Mouse (Mus musculus) stomach, embryonic 15.5 days (tissue): ENCODE measurements around the gene Efhc2. TPM values are rescaled to one million over a fixed set of nuclear protein-coding genes. Genes with fewer than 3 reads are reported as not detected.

ENCODE experiments used
- ATAC-seq: fragments of 200-750 bp; cut with Nextera tagmentation; 2 replicates; pipeline ENCODE4 v1.8.0; 2017; ENCODE audit warnings: low read depth, moderate number of reproducible peaks, moderate TSS enrichment; ENCODE audit not compliant: insufficient read depth, low FRiP score
- H3K27ac ChIP-seq: fragments of 300-500 bp; sonication (generic); 2 replicates; pipeline ENCODE4 v1.5.1; 2015; ENCODE audit warnings: mild to moderate bottlenecking, inconsistent platforms
- H3K27me3 ChIP-seq: fragments of 300-500 bp; sonication (generic); replicated peaks from 2 replicates; pipeline ENCODE4 v1.6.1; 2015; ENCODE audit warnings: inconsistent platforms
- H3K36me3 ChIP-seq: fragments of 300-500 bp; sonication (generic); 2 replicates; pipeline ENCODE4 v1.6.1; 2015; ENCODE audit warnings: inconsistent platforms
- H3K4me1 ChIP-seq: fragments of 300-500 bp; sonication (generic); 2 replicates; pipeline ENCODE4 v1.6.1; 2015; ENCODE audit warnings: inconsistent platforms
- H3K4me2 ChIP-seq: fragments of 300-500 bp; sonication (generic); 2 replicates; pipeline ENCODE4 v1.6.1; 2015; ENCODE audit warnings: mild to moderate bottlenecking, inconsistent platforms
- H3K4me3 ChIP-seq: fragments of 300-500 bp; sonication (generic); replicated peaks from 2 replicates; pipeline ENCODE4 v1.5.1; 2015; ENCODE audit warnings: inconsistent platforms
- H3K9ac ChIP-seq: fragments of 300-500 bp; sonication (generic); 2 replicates; pipeline ENCODE4 v1.6.1; 2015; ENCODE audit warnings: inconsistent platforms
- H3K9me3 ChIP-seq: fragments of 300-500 bp; sonication (generic); 2 replicates; pipeline ENCODE4 v1.6.1; 2016; ENCODE audit warnings: inconsistent platforms
- WGBS: fragments of 180-500 bp; shearing (Covaris S2); methylation state at CpG from one replicate; pipeline ENCODE4 v1.1.7; 2015; 5-methylcytosine and 5-hydroxymethylcytosine counted together
- polyA plus RNA-seq: library from polyadenylated mRNA; unstranded; fragments of >200 nt; fragmentation: Nextera tagmentation; extraction: Ambion mirVana; gene quantifications from 2 replicates; pipeline ENCODE4 v1.2.1, GENCODE M21; 2015

Gene Efhc2
- polyA plus RNA-seq: 0.30 and 0.37 TPM in 2 replicates

DNA sequence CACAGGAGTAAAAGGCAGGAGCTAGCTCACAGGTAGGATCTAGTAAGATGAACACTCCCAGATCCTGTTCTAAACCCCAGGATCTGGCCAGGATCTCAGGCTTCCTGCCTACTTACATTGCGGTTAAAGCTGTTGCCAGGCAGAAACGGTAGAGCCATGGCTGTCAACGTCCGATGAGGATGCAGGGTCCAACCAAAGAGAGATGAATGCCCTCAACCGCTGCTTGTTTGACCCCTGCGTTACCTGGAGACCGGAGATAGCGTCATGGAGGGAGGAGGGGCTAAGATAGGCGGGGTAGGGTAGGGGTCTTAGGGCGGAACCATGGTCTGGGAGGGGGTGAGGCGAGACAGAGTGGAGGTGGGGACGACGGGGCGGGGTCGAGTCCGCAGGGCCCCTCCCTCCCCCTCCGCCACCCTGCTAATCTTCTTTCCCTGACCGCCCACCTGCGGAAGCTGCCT is at the start of gene Efhc2:
Gene Efhc2, minus strand, starts transcription at position 243 of the 458 bp plus-strand sequence.
- WGBS: 20% methylated on average over 19 of the region's 19 CpGs
- Histone ChIP-seq H3K4me3 (peak within 1 kb of the TSS; percentile 31), H3K4me2 (peak within 1 kb of the TSS; percentile 52), H3K27me3 (no peaks in the 10 kb centered on the region), H3K27ac (no peak within 1 kb of the TSS), H3K36me3 (no peaks in the 10 kb centered on the region), H3K9me3 (no peaks in the 10 kb centered on the region), H3K4me1 (no peaks in the 10 kb centered on the region), H3K9ac (no peak within 1 kb of the TSS)
- no peak for ATAC-seq

- 56% methylated on average over 2 of the region's 2 CpGs for WGBS
- ATAC-seq: no peak
Measured at GRCm38 (mm10) chrX:17365114-17365513, 45.9 kb upstream of the Efhc2 start.

DNA sequence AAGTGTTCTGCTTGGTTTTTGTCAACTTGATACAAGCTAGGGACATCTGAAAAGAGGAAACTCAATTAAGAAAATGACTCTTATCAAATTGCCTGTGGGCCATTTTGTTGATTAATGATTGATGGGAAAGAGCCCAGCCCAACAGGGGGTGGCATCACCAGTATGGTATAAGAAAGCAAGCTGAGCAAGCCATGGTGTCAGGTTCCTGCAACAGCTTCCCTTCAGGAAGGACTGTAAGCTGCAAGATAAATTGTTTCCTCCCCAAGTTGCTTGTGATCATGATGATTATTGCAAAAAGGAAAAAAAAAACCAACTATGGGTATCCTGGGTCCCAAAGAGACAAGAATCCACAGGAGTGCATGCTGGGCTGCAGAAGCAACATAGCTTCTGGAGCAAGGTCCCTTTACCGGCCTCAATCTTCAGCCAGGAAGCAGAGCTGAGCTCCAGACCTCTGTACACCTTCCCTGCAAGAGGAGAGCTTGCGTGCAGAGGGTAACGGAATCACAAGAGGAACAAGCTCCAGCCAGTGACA is 18.8 kb downstream of the Efhc2 start:
- Histone ChIP-seq H3K9ac (no peak overlapping the region), H3K4me2 (no peak overlapping the region), H3K36me3 (no peaks in the 10 kb centered on the region), H3K4me1 (no peaks in the 10 kb centered on the region), H3K4me3 (no peak overlapping the region), H3K9me3 (no peaks in the 10 kb centered on the region), H3K27ac (no peak overlapping the region), H3K27me3 (no peaks in the 10 kb centered on the region)
- ATAC-seq: no peak
- WGBS: 75% methylated on average over 3 of the region's 3 CpGs

More at GRCm38 (mm10) chrX:17365114-17365513, 45.9 kb upstream of the Efhc2 start:
- no peaks in the 10 kb centered on the region for H3K9me3 ChIP-seq
- no peaks in the 10 kb centered on the region for H3K36me3 ChIP-seq
- H3K27me3 ChIP-seq: no peaks in the 10 kb centered on the region
- H3K27ac ChIP-seq: no peak overlapping the region
- H3K4me2 ChIP-seq: no peak overlapping the region
- H3K4me1 ChIP-seq: no peaks in the 10 kb centered on the region
- no peak overlapping the region for H3K9ac ChIP-seq
- H3K4me3 ChIP-seq: no peak overlapping the region

GRCm38 (mm10) chrX:17283899-17284298 is 35.3 kb downstream of the Efhc2 start:
- Histone ChIP-seq H3K9me3 (no peaks in the 10 kb centered on the region), H3K9ac (no peak overlapping the region), H3K4me2 (no peak overlapping the region), H3K4me1 (no peaks in the 10 kb centered on the region), H3K27ac (no peak overlapping the region), H3K4me3 (no peak overlapping the region), H3K27me3 (no peaks in the 10 kb centered on the region), H3K36me3 (no peaks in the 10 kb centered on the region)
- no peak for ATAC-seq
- 63% methylated on average over 2 of the region's 2 CpGs for WGBS

DNA sequence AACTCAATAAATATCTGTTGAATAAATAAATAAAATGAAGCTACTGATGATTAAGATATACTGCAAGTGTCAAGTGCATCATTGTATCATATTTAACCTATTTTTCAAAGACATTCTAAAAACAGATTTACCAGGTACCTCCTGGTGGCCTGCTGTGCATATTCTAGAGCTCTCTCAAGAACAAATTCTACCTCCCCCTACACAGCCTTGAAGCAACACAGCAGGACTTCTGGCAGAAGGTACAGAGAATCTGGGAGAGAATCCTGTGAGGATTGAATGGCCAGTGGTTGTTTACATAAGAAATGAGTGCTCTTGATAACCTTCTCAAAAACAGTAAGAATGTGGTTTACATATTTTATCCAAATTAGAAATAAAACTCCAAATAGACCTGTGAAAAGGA is 94.0 kb downstream of the Efhc2 start:
- ATAC-seq: no peak
- Histone ChIP-seq H3K4me2 (no peak overlapping the region), H3K27ac (no peak overlapping the region), H3K4me3 (no peak overlapping the region), H3K27me3 (no peaks in the 10 kb centered on the region), H3K9ac (no peak overlapping the region), H3K4me1 (no peaks in the 10 kb centered on the region), H3K36me3 (no peaks in the 10 kb centered on the region), H3K9me3 (no peaks in the 10 kb centered on the region)

DNA sequence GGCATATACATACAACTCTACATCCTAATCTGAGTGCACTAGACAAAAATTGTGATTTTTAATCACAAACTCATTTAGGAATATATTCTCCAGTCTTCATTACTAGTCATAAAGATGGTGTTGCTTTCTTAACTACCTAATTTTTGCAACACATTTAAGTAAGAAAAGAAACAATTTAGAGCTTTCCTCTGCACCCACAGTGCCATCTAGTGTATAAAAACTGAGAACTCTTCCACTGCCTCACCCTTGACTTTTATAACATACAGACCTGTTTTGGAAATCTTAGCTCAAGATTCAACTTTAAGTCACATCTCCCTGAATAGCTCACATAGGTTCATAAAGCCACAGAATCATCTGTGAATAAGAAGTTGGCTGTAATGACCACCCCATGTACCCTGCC is 101.7 kb downstream of the Efhc2 start:
- H3K9ac ChIP-seq: no peak overlapping the region
- H3K36me3 ChIP-seq: no peaks in the 10 kb centered on the region

DNA sequence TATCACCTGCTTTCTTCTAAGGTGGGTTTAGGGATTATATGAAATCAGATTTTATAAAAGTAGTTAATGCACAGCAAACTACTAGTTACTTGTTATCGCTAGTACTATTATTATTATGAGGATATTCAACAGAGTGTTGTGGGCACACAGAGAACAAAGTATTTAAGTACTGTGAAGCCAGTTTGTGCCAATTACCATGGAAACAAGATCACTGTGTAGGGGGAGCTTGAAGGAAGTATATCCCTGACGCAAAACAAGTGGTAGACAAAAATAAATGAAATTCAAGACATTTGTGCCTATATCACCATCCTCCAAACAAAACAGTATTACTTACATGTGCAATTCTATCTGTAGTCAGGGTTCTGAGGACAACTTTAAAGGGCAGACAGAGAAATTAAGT is 105.7 kb downstream of the Efhc2 start:
- Histone ChIP-seq H3K27me3 (no peaks in the 10 kb centered on the region), H3K4me3 (no peak overlapping the region), H3K27ac (no peak overlapping the region), H3K36me3 (no peaks in the 10 kb centered on the region), H3K4me2 (no peak overlapping the region), H3K9ac (no peak overlapping the region), H3K4me1 (no peaks in the 10 kb centered on the region), H3K9me3 (no peaks in the 10 kb centered on the region)
- WGBS: 75% methylated on average over 2 of the region's 2 CpGs
- no peak for ATAC-seq

More for the DNA sequence above, 101.7 kb downstream of the Efhc2 start:
- Histone ChIP-seq H3K4me2 (no peak overlapping the region), H3K4me1 (no peaks in the 10 kb centered on the region), H3K27ac (no peak overlapping the region), H3K27me3 (no peaks in the 10 kb centered on the region), H3K9me3 (no peaks in the 10 kb centered on the region), H3K4me3 (no peak overlapping the region)
- ATAC-seq: no peak

DNA sequence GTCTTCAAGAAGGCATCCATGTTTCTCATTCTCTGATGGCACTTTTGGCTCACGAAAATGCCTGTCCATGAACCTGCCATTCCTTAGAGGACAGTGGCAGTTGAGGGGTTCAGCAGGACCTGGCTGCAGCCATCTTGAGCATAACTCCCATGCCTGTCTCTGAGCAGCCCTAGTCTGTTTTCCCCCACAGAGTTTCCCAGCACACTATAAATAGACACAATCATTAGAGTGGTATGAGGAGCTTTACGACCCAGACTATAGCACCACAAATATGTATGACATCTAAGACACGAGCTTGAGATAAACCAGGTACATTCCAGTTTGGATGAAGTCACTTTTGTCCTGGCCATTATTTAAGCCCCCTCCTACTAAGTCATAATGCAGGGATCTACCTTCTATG is 143.4 kb downstream of the Efhc2 start:
- no peaks in the 10 kb centered on the region for H3K9me3 ChIP-seq
- ATAC-seq: no peak
- no peak overlapping the region for H3K27ac ChIP-seq
- no peak overlapping the region for H3K9ac ChIP-seq
- WGBS: 62% methylated on average over 3 of the region's 3 CpGs
- no peak overlapping the region for H3K4me2 ChIP-seq
- H3K4me1 ChIP-seq: no peaks in the 10 kb centered on the region
- no peaks in the 10 kb centered on the region for H3K36me3 ChIP-seq
- no peak overlapping the region for H3K4me3 ChIP-seq
- H3K27me3 ChIP-seq: no peaks in the 10 kb centered on the region

GRCm38 (mm10) chrX:17165638-17166037 is 153.5 kb downstream of the Efhc2 start:
- Histone ChIP-seq H3K27me3 (no peaks in the 10 kb centered on the region), H3K9ac (no peak overlapping the region), H3K27ac (no peak overlapping the region), H3K36me3 (no peaks in the 10 kb centered on the region), H3K4me3 (no peak overlapping the region), H3K4me1 (no peaks in the 10 kb centered on the region), H3K4me2 (no peak overlapping the region), H3K9me3 (no peaks in the 10 kb centered on the region)
- no peak for ATAC-seq
- 59% methylated on average over 1 of the region's 1 CpGs for WGBS
